Mouse (Mus musculus): ENCODE results near the gene Tmem198.

Gene Tmem198

DNA sequence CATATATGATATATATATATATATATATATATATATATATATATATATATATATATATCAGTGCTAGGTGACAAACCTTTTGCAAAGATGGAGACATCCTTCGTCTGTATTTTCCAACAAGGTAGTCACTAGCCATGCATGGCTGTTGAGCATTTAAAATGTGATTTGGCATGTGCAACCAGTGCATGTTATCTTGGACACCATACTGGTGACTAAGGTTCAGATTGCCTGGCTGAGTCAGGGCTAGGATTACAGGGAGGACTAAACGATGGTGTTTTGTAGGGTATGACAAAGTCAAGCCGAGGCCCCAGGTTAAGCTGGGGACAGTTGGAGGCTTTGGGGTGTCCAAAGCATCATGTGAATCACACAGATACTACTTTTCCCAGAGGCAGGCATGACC, 23.9 kb upstream of the Tmem198 start:
- in situ Hi-C loops (cut with MboI), result no loop called here

GRCm38 (mm10) chr1:75455948-75456347, 23.4 kb upstream of the Tmem198 start:
- in situ Hi-C loops (cut with MboI), result no loop called here

GRCm38 (mm10) chr1:75456746-75457564, 22.4 kb upstream of the Tmem198 start:
- in situ Hi-C loops (cut with MboI), result no loop called here

- in situ Hi-C loops (cut with MboI), result no loop called here
Measured at GRCm38 (mm10) chr1:75457710-75458024, 21.7 kb upstream of the Tmem198 start.

DNA sequence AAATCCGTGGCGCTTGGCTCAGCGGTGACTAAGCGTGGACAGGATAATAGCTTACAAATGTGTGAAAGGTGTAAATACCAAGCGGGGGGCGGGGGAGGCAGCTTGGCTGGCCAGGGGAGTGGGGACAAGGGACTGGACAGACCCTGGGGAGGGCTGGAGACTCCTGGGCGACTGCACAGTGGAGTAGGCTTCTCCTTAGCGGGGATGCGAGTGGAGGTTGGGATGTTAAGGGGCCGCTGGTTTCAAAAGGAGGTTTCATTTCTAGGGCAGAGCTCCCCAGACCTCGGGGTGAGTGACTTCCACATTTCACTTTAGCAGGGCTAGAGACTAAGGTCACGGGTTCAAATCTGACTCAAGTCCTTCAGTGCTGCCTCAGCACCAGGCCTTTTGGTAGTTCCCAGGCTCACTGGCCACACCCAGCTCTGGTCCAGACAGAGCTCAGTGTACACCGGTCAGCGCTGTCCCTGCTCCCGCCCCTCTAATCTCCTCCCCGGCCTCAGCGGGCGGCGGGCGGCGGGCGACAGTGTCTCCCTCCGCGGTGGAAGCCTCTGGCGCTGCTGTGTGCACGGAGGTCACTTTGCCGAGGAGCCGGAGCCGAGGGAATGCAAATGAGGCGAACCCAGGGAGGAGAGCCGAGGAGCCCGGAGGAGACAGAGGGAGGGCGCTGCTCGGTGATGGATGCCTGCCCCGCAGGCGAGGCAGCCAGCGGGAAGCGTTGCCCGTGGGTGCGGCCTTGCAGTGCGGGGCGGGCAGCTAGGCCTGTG, 21.1 kb upstream of the Tmem198 start:
- in situ Hi-C loops (cut with MboI), result no loop called here

DNA sequence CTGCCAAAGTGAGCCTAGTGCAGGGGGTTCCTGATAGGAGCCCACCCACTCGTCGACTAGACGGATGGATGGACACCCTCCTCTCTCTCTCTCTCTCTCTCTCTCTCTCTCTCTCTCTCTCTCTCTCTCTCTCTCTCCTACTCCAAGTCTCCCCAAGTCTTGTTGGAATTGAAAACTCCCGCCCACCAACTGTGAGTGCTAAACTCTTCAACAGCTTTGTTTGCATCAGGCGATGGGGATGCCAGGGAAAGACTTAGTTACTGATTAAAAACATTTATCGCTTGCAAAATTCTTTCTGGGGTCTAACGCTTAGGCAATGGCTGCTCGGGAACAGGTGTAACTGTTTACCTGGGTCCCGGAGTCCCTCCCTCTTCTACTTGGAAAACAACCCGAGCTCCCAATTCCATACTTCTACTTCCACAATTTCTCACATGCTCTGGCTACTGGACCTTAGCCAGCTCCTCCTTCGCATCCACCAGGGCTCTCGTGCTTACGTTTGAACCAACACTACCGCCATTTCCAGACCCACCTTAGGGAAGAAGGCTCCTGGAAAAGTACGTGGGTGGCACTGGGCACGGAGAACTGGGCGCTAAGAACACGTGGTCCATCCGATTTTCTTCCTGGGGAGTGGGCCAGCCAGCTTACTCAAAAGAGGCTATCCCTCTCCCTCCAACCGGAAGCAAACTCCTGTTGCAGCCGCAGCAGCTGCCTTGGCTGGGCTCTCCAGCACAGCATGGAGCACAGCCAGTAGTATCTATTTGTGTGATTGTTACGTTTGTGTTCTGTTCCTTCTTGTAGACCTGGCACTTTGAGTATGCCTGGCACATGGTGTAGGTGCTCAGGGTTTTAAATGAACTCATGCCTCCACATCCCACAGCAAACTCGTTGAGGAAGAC, 20.3 kb upstream of the Tmem198 start:
- in situ Hi-C loops (cut with MboI), result no loop called here

- in situ Hi-C loops (cut with MboI), result no loop called here
Measured at GRCm38 (mm10) chr1:75460297-75460696, 19.0 kb upstream of the Tmem198 start.

DNA sequence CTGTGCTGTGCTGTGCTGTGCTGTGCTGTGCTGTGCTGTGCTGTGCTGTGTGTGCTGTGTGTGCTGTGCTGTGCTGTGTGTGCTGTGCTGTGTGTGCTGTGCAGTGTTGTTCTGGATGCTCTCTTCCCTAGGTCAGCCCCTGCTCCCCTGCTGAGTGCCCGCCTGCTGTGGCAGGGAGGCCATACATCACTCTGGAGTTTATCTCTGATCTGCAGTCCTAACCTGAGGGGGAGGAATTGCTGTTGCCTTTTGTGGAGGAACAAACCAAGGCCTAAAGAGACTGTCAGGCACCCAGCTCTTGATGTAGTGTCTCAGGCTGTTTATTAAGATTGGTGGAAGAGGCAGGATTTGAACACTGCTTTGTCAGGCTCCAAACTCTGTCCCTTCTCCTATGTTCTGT, 16.7 kb upstream of the Tmem198 start:
- in situ Hi-C loops (cut with MboI), result no loop called here

DNA sequence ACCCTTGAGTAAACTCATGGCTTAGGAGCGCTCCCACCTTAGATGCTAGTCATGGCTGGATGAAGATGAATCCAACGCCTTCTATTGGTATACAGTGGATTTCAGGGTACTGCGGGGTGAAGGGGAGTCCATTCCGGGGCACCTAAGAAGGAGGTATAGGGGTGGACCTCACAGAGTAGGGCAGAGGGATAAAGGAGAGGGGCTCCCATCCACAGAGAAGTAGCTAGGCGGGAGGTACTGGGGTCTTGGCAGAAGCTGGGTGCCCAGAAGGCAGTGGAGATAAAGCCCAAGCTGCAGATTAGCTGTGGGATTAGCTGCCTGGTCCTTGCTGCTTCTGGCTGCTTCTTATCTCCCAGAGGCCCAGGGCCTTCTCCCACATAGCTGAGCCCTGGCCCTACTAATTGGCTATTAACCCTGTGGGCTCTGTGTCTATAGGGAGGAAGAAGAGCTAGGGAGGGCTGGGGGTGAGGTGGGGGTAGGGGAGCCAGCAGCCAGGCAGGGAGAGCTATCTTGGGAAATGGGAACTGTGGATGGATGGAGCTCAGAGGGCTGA, 15.6 kb upstream of the Tmem198 start:
- in situ Hi-C loops (cut with MboI), result no loop called here

DNA sequence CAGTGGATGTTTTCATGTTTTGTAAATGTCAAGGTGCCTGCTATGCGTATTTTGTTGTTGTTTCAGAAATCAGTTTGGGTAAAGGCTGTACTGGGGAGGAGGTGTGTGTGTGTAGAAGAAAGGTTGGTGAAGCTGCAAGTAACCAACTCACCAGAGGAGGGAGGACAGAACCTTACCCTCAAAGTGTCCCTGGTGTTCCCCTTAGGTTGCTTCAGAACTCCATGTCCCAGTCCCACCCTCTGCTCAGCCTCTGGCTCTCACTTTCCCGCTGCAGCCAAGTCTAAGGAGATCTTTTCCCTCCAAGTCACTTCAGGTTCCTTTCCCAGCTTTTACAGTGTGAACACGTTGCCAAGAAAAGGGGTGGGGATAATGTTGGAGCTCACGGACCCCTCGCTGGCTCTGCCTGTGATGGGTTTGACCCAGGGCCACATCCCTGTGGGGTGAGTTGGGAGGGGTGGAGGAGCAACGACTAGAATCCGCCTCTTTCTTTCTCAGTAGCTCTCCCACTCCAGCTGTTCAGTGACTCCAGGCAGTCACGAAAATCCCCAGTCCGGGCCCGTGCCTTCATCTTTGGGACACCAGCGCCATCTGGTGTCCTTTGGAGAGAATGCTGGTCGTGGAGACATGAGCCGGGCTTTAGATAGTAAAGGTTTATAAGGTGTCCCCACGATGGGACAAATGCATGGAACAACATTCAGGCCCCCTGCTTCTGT, 12.0 kb upstream of the Tmem198 start:
- in situ Hi-C loops (cut with MboI), result no loop called here

DNA sequence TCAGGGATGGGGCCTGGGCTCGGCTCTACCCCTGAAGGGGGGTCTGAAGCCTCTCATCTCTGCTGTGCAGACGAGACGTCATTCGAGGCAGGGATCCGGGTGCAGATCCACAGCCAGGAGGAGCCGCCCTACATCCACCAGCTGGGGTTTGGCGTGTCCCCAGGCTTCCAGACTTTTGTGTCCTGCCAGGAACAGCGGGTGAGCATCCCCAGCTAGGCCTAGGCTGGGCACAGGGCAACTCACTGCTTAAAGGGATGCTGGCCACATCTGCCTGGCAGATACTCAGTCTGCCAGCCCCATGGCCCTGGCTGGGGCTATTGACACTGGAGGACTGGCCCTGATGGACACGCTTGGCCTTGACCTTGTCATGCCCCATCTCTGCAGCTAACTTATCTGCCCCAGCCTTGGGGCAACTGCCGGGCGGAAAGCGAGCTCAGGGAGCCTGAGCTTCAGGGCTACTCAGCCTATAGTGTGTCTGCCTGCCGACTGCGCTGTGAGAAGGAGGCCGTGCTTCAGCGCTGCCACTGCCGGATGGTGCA, 10.0 kb upstream of the Tmem198 start:
- in situ Hi-C loops (cut with MboI), result no loop called here

- in situ Hi-C loops (cut with MboI), result loop anchor here (5.0 kb wide), 1 partner anchor 116 kb away; no protein-coding TSS in a partner anchor
Measured at GRCm38 (mm10) chr1:75476441-75476840, 2.9 kb upstream of the Tmem198 start.

DNA sequence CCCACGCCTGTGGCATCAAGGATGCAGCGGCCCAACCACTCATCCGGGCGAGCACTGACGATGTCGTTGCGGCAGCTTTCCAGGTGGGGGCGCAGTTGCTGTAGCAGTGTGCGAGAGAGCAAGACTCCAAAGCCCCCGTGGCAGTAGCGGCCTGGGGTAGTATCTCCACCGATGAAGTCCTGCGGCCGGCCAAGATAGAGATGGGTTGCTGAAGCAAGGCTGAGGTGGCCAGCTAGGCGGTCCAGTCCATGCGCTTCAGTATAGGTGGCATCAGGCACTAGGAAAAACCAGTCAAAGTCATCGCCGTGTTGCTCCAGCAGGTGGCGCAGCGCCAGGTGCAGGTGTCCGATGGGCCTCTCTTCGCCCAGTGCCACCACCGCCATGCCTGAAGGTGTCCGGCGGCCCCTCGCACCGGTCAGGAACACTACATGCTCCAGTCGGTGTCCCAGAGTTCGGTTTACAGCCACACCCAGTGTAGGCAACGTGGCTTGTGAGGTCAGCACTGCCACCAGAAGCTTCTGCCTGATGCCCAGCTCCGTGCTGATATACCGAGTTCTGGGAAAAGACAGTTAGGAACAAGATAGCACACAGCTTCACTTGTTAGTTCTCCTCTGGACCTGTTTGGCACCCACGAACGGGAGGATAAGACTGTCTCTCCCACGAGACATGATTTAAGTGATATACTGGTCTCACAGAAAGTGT, 1.9 kb upstream of the Tmem198 start:
- in situ Hi-C loops (cut with MboI), result loop anchor here (5.0 kb wide), 1 partner anchor 115 kb away; no protein-coding TSS in a partner anchor

GRCm38 (mm10) chr1:75477966-75478290, 1.4 kb upstream of the Tmem198 start:
- in situ Hi-C loops (cut with MboI), result loop anchor here (5.0 kb wide), 1 partner anchor 114 kb away; no protein-coding TSS in a partner anchor

DNA sequence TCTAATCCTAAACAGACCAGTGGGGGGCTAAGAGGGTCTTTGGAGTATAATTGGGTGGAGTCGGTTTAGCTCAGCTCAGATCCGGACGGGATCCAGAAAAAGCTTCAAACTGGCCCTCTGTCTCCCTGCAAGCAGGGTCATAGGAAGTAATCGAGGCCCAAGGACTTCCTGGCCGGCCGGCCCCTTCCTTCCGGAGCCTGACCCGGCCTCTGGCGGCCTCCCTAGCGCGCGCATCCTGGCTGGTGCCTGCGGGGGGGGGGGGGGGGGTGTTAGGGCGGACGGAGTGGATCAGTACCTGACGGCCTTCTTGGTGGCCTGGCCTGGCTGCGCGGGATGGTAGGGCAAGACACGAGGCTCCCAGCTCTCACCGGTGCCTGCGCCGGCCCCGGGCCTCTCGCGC, 835 bp upstream of the Tmem198 start:
- in situ Hi-C loops (cut with MboI), result loop anchor here (5.0 kb wide), 1 partner anchor 114 kb away; no protein-coding TSS in a partner anchor

DNA sequence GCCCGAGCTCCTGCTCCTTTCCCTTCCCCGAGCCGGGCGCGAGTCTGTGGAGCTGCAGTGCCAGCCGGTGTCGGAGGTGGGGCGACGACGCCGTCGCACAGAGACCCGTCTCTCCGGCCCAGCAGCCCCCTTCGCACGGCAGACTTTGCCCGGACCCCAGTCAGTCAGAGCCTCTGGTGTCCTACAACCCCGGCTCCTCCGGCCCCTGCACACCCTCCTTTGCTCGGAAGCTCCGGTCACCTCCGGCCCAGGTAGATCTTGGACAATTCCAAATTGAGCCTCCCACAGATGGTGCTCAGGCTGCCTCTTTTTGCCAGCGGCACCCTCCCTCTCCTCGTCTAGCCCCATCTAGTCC, 280 bp downstream of the Tmem198 start:
- in situ Hi-C loops (cut with MboI), result loop anchor here (5.0 kb wide), 1 partner anchor 113 kb away; no protein-coding TSS in a partner anchor

- in situ Hi-C loops (cut with MboI), result no loop called here
Measured at GRCm38 (mm10) chr1:75480036-75480435, 704 bp downstream of the Tmem198 start.

GRCm38 (mm10) chr1:75480735-75481134, 1.4 kb downstream of the Tmem198 start:
- in situ Hi-C loops (cut with MboI), result no loop called here

DNA sequence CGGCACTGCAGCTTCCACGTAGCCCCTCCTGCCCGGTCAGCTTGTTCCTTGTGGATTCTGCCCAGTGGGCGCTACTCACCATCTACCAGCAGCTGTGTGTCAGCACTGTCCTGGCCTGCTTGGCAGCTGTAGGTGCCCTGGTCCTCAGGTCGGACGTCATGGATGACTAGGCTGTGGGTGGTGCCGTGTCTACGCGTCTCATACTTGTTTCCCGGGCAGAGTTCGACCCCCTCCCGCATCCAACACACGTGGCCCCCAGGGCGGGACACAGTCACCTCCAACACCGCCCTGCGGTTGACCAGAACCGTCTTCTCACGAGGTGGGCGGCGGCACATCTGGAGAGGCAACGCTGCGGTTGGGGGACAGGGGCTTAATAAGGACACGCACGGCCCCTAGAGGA, 7.2 kb downstream of the Tmem198 start:
- in situ Hi-C loops (cut with MboI), result no loop called here

DNA sequence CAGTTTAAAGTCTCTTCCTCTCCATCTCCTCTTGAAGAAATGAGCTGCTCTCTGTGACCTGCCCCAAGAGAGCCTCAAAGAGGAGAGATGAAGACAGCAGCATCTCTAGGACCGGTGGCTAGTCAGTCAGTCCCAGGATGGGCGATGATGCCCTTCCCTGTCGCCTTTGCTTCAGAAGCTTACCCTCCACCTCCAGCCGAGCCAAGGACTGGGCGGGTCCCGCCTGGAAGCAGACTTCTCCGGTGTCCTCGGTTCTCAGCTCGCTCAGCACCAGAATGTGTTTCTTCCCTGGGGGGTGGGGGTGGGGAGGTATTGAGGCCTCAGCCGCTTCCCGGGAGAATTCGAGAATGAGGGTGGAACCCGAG, 7.7 kb downstream of the Tmem198 start:
- in situ Hi-C loops (cut with MboI), result no loop called here

Data from mature B cell (primary cell).